Mouse (Mus musculus): ENCODE measurements around the gene Gm10486. TPM values are rescaled to one million over a fixed set of nuclear protein-coding genes. Genes with fewer than 3 reads are reported as not detected.

Gm10486 gene
- polyA plus RNA-seq (2012; rRNA removed) = not detected in 2 replicates

GRCm38 (mm10) chrX:35067084-35067483 lies at the start of gene Gm10486:
Gene Gm10486, plus strand, starts transcription at chrX:35067384.

Measured in liver, embryonic 18 days (tissue).